Mouse (Mus musculus) intestine, embryonic 14.5 days (tissue): ENCODE results near the gene Rbfox1. TPM values are rescaled to one million over a fixed set of nuclear protein-coding genes. Genes with fewer than 3 reads are reported as not detected.
A peak's percentile ranks its signal among the peaks of the same experiment; 100 is the strongest.

Source experiments
- ATAC-seq: fragments of 200-750 bp; cut with Nextera tagmentation; replicated peaks from 2 replicates; pipeline ENCODE4 v1.8.0; 2017; ENCODE audit warnings: low read depth, moderate number of reproducible peaks, moderate TSS enrichment, moderate library complexity; ENCODE audit not compliant: low FRiP score, low TSS enrichment
- DNase-seq: peaks from one replicate; pipeline ENCODE4 v3.0.0-alpha.2; 2018; ENCODE audit warnings: low spot score
- H3K27ac ChIP-seq: fragments of 300-500 bp; sonication (generic); 2 replicates; pipeline ENCODE4 v1.5.1; 2014; ENCODE audit warnings: low read depth, mild to moderate bottlenecking, control low read depth
- H3K27me3 ChIP-seq: fragments of 300-500 bp; sonication (generic); replicated peaks from 2 replicates; pipeline ENCODE4 v1.6.1; 2014; ENCODE audit warnings: low read length, control low read depth; ENCODE audit not compliant: control insufficient read depth, insufficient read depth
- H3K36me3 ChIP-seq: fragments of 300-500 bp; sonication (generic); 2 replicates; pipeline ENCODE4 v1.6.1; 2014; ENCODE audit warnings: low read length, control low read depth; ENCODE audit not compliant: control insufficient read depth, insufficient read depth
- H3K4me1 ChIP-seq: fragments of 300-500 bp; sonication (generic); replicated peaks from 2 replicates; pipeline ENCODE4 v1.6.1; 2014; ENCODE audit warnings: low read length, control low read depth, mixed read lengths; ENCODE audit not compliant: control insufficient read depth, insufficient read depth
- H3K4me2 ChIP-seq: fragments of 300-500 bp; sonication (generic); 2 replicates; pipeline ENCODE4 v1.6.1; 2014; ENCODE audit warnings: low read length
- H3K4me3 ChIP-seq: fragments of 300-500 bp; sonication (generic); 2 replicates; pipeline ENCODE4 v1.5.1; 2014; ENCODE audit warnings: low read depth, low read length, control low read depth, mixed read lengths
- H3K9ac ChIP-seq: fragments of 300-500 bp; sonication (generic); 2 replicates; pipeline ENCODE4 v1.6.1; 2014; ENCODE audit warnings: mild to moderate bottlenecking, low read length
- H3K9me3 ChIP-seq: fragments of 300-500 bp; sonication (generic); 2 replicates; pipeline ENCODE4 v1.6.1; 2016; ENCODE audit warnings: low read length, control low read depth; ENCODE audit not compliant: control insufficient read depth
- WGBS: fragments of 180-500 bp; shearing (Covaris S2); extraction: QIAGEN DNeasy Blood & Tissue Kit; methylation state at CpG from one replicate; pipeline ENCODE4 v1.1.7; 2014; 5-methylcytosine and 5-hydroxymethylcytosine counted together
- polyA plus RNA-seq: library from polyadenylated mRNA; unstranded; fragments of >200 nt; fragmentation: Nextera tagmentation; extraction: Ambion mirVana; gene quantifications from 2 replicates; pipeline ENCODE4 v1.2.1, GENCODE M21; 2014

Rbfox1 gene
- polyA plus RNA-seq, 1 experiment from 2014 or later = 3.3 TPM

- DNase-seq (no peak), ATAC-seq (no peak)
- no peaks in the 10 kb centered on the region for H3K27me3 ChIP-seq
- H3K4me1 ChIP-seq = no peaks in the 10 kb centered on the region
- no peaks in the 10 kb centered on the region for H3K9me3 ChIP-seq
- no peak overlapping the region for H3K9ac ChIP-seq
- H3K27ac ChIP-seq = no peak overlapping the region
- H3K36me3 ChIP-seq = no peaks in the 10 kb centered on the region
- WGBS = 88% methylated on average over 2 of the region's 2 CpGs
- H3K4me2 ChIP-seq = no peak overlapping the region
- H3K4me3 ChIP-seq = no peak overlapping the region
Observed at GRCm38 (mm10) chr16:6658594-6658993, 773.4 kb downstream of the Rbfox1 start.

- H3K4me2 ChIP-seq = no peak overlapping the region
- no peaks in the 10 kb centered on the region for H3K27me3 ChIP-seq
- H3K9ac ChIP-seq = no peak overlapping the region
- H3K4me1 ChIP-seq = no peaks in the 10 kb centered on the region
- no peaks in the 10 kb centered on the region for H3K36me3 ChIP-seq
- H3K27ac ChIP-seq = no peak overlapping the region
- 88% methylated on average over 1 of the region's 1 CpGs for WGBS
- H3K4me3 ChIP-seq = no peak overlapping the region
- H3K9me3 ChIP-seq = no peaks in the 10 kb centered on the region
- DNase-seq = no peak
- no peak for ATAC-seq
Observed at GRCm38 (mm10) chr16:6686076-6686757, 801.1 kb downstream of the Rbfox1 start.

DNA sequence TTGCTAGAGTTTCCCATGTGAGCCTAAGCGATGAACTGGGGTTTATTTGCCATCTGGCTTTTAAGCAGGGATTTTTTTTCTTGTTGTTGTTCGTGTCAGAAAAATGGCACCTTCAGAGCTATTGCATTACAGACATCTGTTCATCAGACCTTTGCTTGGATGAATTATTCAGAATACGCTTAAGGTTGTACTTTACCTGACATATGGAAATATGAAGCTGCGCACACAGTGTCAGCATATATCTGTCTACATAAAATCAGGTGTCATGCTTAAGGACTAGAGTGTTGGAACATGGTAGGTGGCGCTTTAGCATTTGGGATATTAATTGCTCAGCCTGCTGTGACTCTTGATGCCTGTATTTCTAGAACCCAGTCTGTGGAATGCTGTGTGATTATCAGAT lies 819.7 kb downstream of the Rbfox1 start:
- ATAC-seq = no peak
- no peaks in the 10 kb centered on the region for H3K9me3 ChIP-seq

DNA sequence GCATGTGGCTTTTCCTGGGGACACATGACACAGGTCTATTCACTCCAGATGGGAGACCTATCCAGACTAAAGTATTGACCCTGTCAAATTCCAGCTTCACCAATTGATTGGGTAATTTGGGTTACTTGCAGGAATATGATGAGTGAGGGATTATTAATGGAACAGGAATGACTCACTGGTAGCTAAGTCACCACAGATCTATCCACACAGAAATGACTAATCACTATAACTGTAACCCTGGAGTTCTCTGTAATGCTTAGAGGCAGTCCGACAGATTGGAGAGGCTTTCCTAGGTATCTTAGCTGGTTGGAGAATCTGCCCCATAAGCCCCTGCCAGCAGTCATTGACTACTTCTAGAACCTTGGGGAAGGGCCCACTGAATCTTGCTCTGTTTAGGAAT lies 827.2 kb downstream of the Rbfox1 start:
- Histone ChIP-seq H3K4me3 (no peak overlapping the region), H3K4me2 (no peak overlapping the region), H3K9me3 (no peaks in the 10 kb centered on the region), H3K36me3 (no peaks in the 10 kb centered on the region), H3K9ac (no peak overlapping the region), H3K27me3 (no peaks in the 10 kb centered on the region), H3K4me1 (no peaks in the 10 kb centered on the region; the same call in 1 of the 2 replicates), H3K27ac (no peak overlapping the region)
- DNase-seq (no peak), ATAC-seq (no peak)
- whole genome bisulfite sequencing = 93% methylated on average over 1 of the region's 1 CpGs

More for the DNA sequence above, 819.7 kb downstream of the Rbfox1 start:
- WGBS = 91% methylated on average over 5 of the region's 5 CpGs
- Histone ChIP-seq H3K27me3 (no peaks in the 10 kb centered on the region), H3K4me1 (no peaks in the 10 kb centered on the region), H3K36me3 (no peaks in the 10 kb centered on the region), H3K4me3 (no peak overlapping the region), H3K9ac (no peak overlapping the region), H3K27ac (no peak overlapping the region), H3K4me2 (no peak overlapping the region)
- DNase-seq = no peak

DNA sequence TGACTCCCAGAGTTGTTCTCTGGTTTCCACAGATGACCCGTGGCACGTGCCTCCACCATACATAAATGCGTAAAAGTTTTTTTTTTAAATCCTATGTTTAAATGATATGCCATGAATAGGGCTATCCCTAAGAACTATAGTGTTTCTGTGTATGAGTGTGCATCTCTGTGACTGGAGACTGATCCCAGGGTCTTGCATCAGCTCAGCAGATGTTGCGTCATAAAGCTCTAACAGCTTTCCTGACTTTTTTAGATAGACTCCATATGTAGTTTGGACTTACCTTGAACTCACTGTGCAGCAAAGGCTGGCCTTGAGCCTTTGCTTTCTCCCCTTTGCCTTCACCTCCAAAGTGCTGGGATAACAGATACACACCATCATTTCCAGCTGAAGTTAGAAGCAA lies 830.1 kb downstream of the Rbfox1 start:
- ATAC-seq (no peak), DNase-seq (no peak)
- H3K4me3 ChIP-seq = no peak overlapping the region
- H3K27me3 ChIP-seq = no peaks in the 10 kb centered on the region
- no peaks in the 10 kb centered on the region for H3K36me3 ChIP-seq
- no peaks in the 10 kb centered on the region; the same call in 1 of the 2 replicates for H3K4me1 ChIP-seq
- no peak overlapping the region for H3K27ac ChIP-seq
- no peaks in the 10 kb centered on the region for H3K9me3 ChIP-seq
- no peak overlapping the region for H3K4me2 ChIP-seq
- H3K9ac ChIP-seq = no peak overlapping the region
- 88% methylated on average over 4 of the region's 4 CpGs for WGBS

DNA sequence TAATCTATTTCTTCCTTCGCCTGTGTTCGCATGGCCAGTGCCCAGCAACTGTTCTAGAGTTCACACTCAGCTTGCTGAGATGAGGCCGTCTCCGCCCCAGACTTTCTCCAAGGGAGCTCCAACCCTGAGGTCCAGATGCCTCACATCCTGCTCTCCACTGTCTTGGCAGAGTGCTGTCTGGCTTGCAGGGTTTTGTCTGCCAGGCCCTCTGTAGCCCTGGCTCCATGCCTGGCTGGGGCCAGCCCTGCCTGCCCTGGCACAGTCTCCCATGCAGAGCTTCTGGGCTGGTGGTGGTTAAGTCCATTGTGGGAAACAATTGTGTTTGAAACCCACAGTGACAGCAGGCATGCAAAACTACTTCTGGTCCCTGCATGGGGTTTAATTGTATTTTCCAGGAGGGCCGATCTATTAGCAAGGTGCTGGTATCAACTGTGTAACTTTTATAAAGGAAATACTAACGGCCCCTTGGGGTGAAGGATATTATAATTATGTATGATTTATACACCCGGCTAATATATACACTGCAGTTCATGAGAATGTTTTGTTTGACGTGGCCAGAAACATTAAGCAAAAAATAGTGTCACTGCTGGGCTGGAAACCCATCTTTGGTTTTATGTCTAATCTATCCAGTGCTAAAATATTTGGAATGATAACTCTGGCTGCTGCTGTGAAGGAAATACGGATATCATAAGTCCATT lies 831.2 kb downstream of the Rbfox1 start:
- Histone ChIP-seq H3K4me1 (no peaks in the 10 kb centered on the region; the same call in 1 of the 2 replicates), H3K9me3 (no peaks in the 10 kb centered on the region), H3K36me3 (no peaks in the 10 kb centered on the region), H3K27me3 (no peaks in the 10 kb centered on the region), H3K9ac (no peak overlapping the region), H3K27ac (0 out of 2 replicates have a peak overlapping the region, but pooled peaks have one; percentile 19), H3K4me3 (no peak overlapping the region), H3K4me2 (no peak overlapping the region)
- 58% methylated on average over 9 of the region's 9 CpGs for WGBS
- DNase-seq = no peak
- no peak for ATAC-seq

DNA sequence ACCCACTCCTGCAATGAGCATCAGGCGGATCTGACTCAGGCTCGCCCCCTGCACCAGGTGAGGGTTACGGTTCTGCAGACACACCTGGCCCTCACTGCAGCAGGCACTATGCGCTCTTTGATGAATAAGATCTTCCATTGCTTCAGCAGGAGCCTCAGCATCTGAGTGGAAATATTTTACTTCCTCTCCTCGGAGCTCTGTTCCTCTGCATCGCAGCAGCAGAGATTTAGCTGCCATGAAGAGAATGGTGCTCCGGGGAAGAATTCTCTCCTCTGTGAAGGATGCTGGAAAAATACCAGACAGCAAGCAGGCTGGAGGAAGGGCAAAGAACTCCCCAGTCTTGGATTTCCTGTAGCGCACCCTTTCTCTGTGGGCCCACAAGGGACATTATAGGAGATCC lies 833.9 kb downstream of the Rbfox1 start:
- ATAC-seq (no peak), DNase-seq (no peak)
- no peaks in the 10 kb centered on the region; the same call in 1 of the 2 replicates for H3K4me1 ChIP-seq
- no peak overlapping the region for H3K4me2 ChIP-seq
- WGBS = 61% methylated on average over 8 of the region's 8 CpGs
- no peaks in the 10 kb centered on the region for H3K9me3 ChIP-seq
- no peak overlapping the region for H3K27ac ChIP-seq
- no peaks in the 10 kb centered on the region for H3K27me3 ChIP-seq
- H3K36me3 ChIP-seq = no peaks in the 10 kb centered on the region
- H3K4me3 ChIP-seq = no peak overlapping the region
- H3K9ac ChIP-seq = no peak overlapping the region

- H3K4me2 ChIP-seq = no peak overlapping the region
- no peak for DNase-seq
- 59% methylated on average over 4 of the region's 4 CpGs for WGBS
Observed at GRCm38 (mm10) chr16:6732646-6733045, 847.5 kb downstream of the Rbfox1 start.

DNA sequence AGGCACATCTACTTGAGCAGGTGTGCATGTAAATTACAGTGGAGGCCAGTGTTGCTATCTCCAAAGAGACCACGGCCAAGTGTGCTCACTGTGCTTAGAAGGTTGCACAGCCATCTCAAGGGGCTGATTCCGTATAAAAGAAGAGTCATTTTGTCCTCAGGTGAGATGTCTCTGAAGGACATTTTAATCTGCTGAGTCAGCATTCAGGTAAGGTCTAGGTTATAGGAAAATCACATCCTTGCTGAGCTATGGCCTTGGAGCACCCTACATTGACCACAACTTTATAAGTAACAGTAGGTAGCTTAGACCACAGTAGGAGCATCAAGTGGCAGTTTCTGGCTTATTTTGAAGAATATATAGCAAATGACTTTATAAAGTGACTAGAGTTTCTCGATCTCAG lies 848.3 kb downstream of the Rbfox1 start:
- no peak for ATAC-seq
- no peak overlapping the region for H3K9ac ChIP-seq
- no peak overlapping the region for H3K27ac ChIP-seq
- no peaks in the 10 kb centered on the region for H3K4me1 ChIP-seq
- no peaks in the 10 kb centered on the region for H3K36me3 ChIP-seq
- no peak for DNase-seq
- no peaks in the 10 kb centered on the region for H3K27me3 ChIP-seq
- 89% methylated on average over 3 of the region's 3 CpGs for WGBS
- no peak overlapping the region for H3K4me3 ChIP-seq
- no peaks in the 10 kb centered on the region for H3K9me3 ChIP-seq
- H3K4me2 ChIP-seq = no peak overlapping the region

More at GRCm38 (mm10) chr16:6732646-6733045, 847.5 kb downstream of the Rbfox1 start:
- Histone ChIP-seq H3K9ac (no peak overlapping the region), H3K27ac (no peak overlapping the region), H3K9me3 (no peaks in the 10 kb centered on the region), H3K4me1 (no peaks in the 10 kb centered on the region), H3K4me3 (no peak overlapping the region), H3K36me3 (no peaks in the 10 kb centered on the region), H3K27me3 (no peaks in the 10 kb centered on the region)
- ATAC-seq = no peak
